Mouse (Mus musculus): Measurements from ENCODE around the gene Wapl. TPM values are rescaled to one million over a fixed set of nuclear protein-coding genes. Genes with fewer than 3 reads are reported as not detected.

Gene Wapl
- total RNA-seq, 2 experiments from 2014 or later, result 41.7 to 44.5 TPM

DNA sequence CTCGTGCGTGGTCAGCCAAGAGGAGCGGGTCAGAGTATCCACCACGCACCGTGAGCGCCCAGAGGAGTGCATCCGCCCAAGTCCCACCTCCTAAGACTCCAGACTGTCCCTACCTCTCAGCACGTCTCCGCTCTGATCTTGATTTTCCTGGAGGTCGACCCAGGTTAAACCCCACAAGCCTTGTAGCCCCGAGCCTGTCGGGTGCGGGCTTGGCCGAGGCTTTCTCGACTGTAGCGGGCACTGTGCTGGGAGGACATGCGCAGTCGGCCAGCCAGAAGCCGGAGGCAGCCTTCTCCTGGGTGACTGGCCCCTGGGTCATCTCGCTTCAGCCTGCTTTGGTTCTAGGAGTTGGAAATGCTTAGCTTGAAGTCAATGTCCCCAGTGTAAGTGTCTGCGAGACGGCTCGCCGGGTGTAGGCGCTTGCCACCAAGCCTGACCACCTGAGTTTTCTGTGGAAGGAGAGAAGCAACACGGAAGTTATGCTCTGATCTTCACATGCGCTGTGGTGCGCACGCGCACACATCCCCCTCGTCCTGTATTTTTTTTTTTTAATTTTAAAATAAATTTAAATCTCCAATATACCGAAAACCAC lies 95.9 kb downstream of the Wapl start:
- intact Hi-C loops (cut with DNase I), result loop anchor here (2.0 to 10.0 kb wide), 2 partner anchors 153 to 685 kb away; partner anchors contain the start of gene Anxa8
- peak; percentile 55 to 58 for DNase-seq (ENCODE audit: low spot score in 2 of 2)

GRCm38 (mm10) chr14:34770467-34770866 lies 96.7 kb downstream of the Wapl start:
- DNase-seq (ENCODE audit: low spot score in 2 of 2), result no peak
- intact Hi-C loops (cut with DNase I), result loop anchor here (10.0 kb wide), 1 partner anchor 686 kb away; the partner anchor contains the start of gene Anxa8

DNA sequence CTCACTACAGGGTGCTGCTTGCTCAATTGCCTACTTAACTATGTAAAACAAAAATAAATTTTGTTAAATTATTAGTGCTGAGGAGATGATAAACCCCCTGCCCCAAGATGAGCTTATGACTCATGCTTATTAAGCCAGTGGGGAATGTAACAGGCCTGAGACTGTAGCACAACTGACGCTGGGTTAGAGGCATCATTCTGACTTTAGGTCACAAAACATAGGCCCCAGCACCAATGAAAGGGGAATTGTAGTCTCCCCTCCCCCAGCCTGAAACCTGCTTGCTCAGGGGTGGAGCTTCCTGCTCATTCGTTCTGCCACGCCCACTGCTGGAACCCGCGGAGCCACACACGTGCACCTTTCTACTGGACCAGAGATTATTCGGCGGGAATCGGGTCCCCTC lies 97.9 kb downstream of the Wapl start:
- intact Hi-C loops (cut with DNase I), result loop anchor here (10.0 kb wide), 1 partner anchor 687 kb away; the partner anchor contains the start of gene Anxa8

GRCm38 (mm10) chr14:34772132-34772531 lies 98.4 kb downstream of the Wapl start:
- no peak for DNase-seq (ENCODE audit: low spot score in 2 of 2)

More for the DNA sequence above, 97.9 kb downstream of the Wapl start:
- no peak for DNase-seq (ENCODE audit: low spot score in 2 of 2)

DNA sequence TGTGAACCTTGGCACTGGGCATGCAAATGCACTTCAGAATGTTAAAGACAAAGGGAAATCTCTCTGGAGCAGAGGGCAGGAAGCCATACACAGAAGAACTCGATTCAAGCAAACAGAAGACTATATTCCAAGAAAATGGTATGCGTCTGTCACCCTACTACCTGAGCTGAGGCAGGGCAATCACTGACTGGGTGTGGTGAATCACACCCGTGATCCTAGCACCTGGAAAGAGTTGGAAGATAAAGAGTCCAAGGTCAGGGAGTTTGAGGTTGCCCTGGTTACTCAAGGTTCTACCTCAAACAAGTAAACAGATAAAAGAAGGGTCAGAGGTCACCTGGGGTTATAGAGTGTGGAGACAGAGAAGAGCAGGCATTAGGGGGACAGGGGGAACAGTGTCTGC lies 100.0 kb downstream of the Wapl start:
- no peak for DNase-seq (ENCODE audit: low spot score in 2 of 2)
- intact Hi-C loops (cut with DNase I), result loop anchor here (10.0 kb wide), 1 partner anchor 689 kb away; the partner anchor contains the start of gene Anxa8

More at GRCm38 (mm10) chr14:34772132-34772531, 98.4 kb downstream of the Wapl start:
- intact Hi-C loops (cut with DNase I), result loop anchor here (10.0 kb wide), 1 partner anchor 687 kb away; the partner anchor contains the start of gene Anxa8

DNA sequence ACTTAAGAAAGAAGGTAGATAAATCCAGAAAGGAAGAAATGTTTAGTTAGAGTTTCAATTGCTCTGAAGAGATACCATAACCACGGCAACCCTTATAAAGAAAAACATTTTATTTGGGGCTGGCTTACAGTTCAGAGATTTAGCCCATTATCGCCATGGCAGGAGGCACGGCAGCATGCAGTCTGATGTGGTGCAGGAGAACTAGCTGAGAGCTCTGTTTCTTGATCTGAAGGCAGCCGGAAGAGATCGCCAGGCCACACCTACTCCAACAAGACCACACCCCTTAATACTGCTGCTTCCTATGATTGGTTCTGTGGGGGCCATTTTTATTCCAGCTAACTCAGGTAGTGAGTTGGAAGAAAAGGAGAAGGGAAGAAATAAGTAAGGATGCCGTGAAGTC lies 100.5 kb downstream of the Wapl start:
- intact Hi-C loops (cut with DNase I), result loop anchor here (10.0 kb wide), 1 partner anchor 689 kb away; the partner anchor contains the start of gene Anxa8
- DNase-seq (ENCODE audit: low spot score in 2 of 2), result no peak

DNA sequence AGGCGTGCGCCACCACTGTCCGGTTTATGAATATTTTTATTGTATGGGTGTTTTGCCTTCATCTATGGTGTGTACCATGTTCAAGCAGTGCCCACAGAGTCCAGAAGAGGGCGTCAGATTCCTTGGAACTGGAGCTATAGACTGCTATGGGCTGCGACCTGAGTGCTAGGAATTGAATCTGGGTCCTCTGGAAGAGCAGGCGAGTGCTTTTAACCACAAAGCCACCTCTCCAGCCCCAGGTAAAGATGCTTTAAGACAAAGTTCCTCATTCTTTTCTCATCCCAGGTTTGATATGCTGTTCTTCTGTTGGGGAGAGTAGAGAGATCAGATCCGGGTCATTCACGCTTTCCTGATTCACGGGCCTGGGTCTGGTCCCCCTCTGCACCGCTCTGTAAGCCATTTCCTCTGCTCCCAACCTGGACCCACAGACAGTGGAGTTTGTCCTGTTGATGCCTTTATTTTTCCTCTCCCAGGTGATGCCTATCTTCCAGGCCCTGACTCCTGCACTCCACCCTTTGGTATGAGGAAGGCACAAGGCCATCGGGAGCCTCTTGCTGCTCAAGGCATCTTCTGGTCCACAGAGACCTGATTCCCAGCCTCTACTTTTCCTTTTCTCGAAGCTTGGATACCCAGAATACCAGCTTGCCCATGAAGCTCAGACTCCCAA lies 103.1 kb downstream of the Wapl start:
- no peak for DNase-seq (ENCODE audit: low spot score in 2 of 2)
- intact Hi-C loops (cut with DNase I), result loop anchor here (10.0 kb wide), 1 partner anchor 692 kb away; the partner anchor contains the start of gene Anxa8

DNA sequence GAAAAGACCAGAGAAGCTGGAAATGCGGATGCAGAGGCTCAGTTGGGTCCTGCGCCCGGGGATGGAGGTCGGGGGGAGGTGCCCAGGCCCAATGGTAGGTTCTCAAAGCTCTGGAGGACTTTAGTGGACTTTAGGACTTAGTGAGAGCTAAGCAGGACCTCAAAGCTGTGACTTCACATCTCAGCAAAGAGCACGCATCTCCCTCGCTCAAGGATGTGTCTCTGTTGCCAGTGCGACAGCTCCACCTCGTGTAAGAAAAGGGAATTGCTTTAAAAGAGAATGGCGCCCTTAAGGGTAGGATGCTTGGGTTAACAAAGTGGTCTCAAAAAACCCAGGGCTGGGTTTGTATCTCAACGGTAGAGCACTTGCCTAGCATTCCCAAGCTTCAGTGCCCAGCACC lies 104.1 kb downstream of the Wapl start:
- intact Hi-C loops (cut with DNase I), result loop anchor here (1.0 to 10.0 kb wide), 2 partner anchors 161 to 693 kb away; partner anchors contain the start of gene Anxa8
- peak in 1 of 2 experiments; percentile 27 for DNase-seq (ENCODE audit: low spot score in 2 of 2)

GRCm38 (mm10) chr14:34778760-34779159 lies 105.0 kb downstream of the Wapl start:
- intact Hi-C loops (cut with DNase I), result loop anchor here (1.0 to 10.0 kb wide), 2 partner anchors 161 to 694 kb away; partner anchors contain the start of gene Anxa8

DNA sequence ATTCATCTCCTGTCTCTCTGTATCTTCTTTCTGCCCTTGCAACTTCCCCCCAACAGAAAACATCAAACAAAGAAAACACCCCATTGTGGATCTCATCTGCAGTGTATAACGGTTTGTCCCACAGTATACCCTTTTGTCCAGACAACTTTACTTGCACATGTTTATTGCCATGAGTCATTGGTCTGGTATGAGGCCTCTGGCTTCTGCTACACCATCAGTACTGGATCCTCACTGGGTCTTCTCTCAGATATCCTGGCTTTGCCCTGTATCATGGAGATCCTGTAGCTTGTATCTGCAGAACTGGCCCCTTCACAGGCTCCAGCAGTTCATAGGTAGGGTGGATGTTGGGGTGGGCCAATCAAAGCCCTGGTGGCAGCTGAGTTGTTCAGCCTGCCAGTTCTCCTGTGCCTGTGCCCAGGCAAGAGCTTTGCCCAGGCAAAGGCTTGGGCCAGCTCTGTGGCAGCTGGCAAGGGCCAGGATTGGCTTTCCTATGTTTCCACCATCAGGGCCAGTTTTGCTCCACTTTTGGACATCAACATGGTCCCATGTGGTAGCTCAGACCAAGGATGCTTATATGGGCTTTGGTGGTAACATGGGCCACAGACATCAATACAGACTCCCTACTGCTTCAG lies 119.8 kb downstream of the Wapl start:
- intact Hi-C loops (cut with DNase I), result no loop called here
- no peak for DNase-seq (ENCODE audit: low spot score in 2 of 2)

More at GRCm38 (mm10) chr14:34778760-34779159, 105.0 kb downstream of the Wapl start:
- no peak for DNase-seq (ENCODE audit: low spot score in 2 of 2)

Other genes with a start within 250 kb of the Wapl start
- gene Bmpr1a, start 170.6 kb upstream of the Wapl start, total RNA-seq (2021), result 10 to 100 TPM; 34.3 to 38.3 TPM
- gene 9230112D13Rik, start 151.1 kb upstream of the Wapl start, total RNA-seq (2021), result not detected
- 1 to 10 TPM; 2.8 to 3.3 TPM for gene Ldb3, start 85.2 kb upstream of the Wapl start, total RNA-seq (2021)
- not detected for gene Opn4, start 73.8 kb upstream of the Wapl start, total RNA-seq (2021)
- gene Grid1, start 146.2 kb downstream of the Wapl start, total RNA-seq (2021), result 10 to 100 TPM; 52.0 to 52.3 TPM